Mouse (Mus musculus) heart, adult 2 months (tissue): Measurements from ENCODE around the gene Cdc40.

ENCODE experiments used
- CTCF ChIP-seq: fragments of 200-600 bp; IDR thresholded peaks from 2 replicates; pipeline ENCODE4 v1.8.1; 2022; ENCODE audit warnings: antibody characterized with exemption, mild to moderate bottlenecking, moderate library complexity
- EP300 ChIP-seq: fragments of 200-500 bp; IDR thresholded peaks from 2 replicates; pipeline ENCODE4 v1.6.1; 2011; ENCODE audit warnings: low read depth, low read length, control low read depth; ENCODE audit not compliant: insufficient read depth
- POLR2A ChIP-seq: fragments of 200-500 bp; IDR thresholded peaks from 2 replicates; pipeline ENCODE4 v1.6.1; 2011; ENCODE audit warnings: mild to moderate bottlenecking, low read depth, low read length, control low read depth; ENCODE audit not compliant: insufficient read depth

GRCm38 (mm10) chr10:40868081-40868480 lies 15.0 kb downstream of the Cdc40 start:
- no peak for TF ChIP-seq CTCF
- TF ChIP-seq POLR2A: no peak
- no peak for TF ChIP-seq EP300
